Mouse (Mus musculus) spleen, adult 2 months (tissue): ENCODE data around the gene Krtap2-4. TPM values are rescaled to one million over a fixed set of nuclear protein-coding genes. Genes with fewer than 3 reads are reported as not detected.
"Not testable (repeated sequence)": the region's sequence is repeated elsewhere in the genome, so short reads cannot be mapped to it uniquely, and the experiment has no call there.

Experiments used
- DNase-seq, 2 experiments: peaks; one replicate each; pipeline versions ENCODE4 v3.0.0 to v3.0.0-alpha.2; 2012 to 2021; ENCODE audit warnings: low spot score in 2 of 2, low read depth in 1 of 2
- H3K27ac ChIP-seq: fragments of 200-500 bp; 2 replicates; pipeline ENCODE4 v1.5.1; 2012; ENCODE audit warnings: low read length, inconsistent platforms; ENCODE audit not compliant: insufficient read depth
- H3K27me3 ChIP-seq: fragments of 200-500 bp; 2 replicates; pipeline ENCODE4 v1.6.1; 2012; ENCODE audit warnings: mild to moderate bottlenecking, moderate library complexity, low read length, inconsistent platforms; ENCODE audit not compliant: control insufficient read depth, insufficient read depth
- H3K36me3 ChIP-seq: fragments of 200-500 bp; 2 replicates; pipeline ENCODE4 v1.6.1; 2012; ENCODE audit warnings: mild to moderate bottlenecking, low read length, inconsistent platforms; ENCODE audit not compliant: control insufficient read depth, insufficient read depth
- H3K4me1 ChIP-seq: fragments of 200-500 bp; 2 replicates; pipeline ENCODE4 v1.6.1; 2011; ENCODE audit warnings: inconsistent platforms; ENCODE audit not compliant: control insufficient read depth, insufficient read depth, insufficient read length
- H3K4me3 ChIP-seq: fragments of 200-500 bp; 2 replicates; pipeline ENCODE4 v1.5.1; 2011; ENCODE audit warnings: mild to moderate bottlenecking, inconsistent platforms; ENCODE audit not compliant: insufficient read depth, insufficient read length; ENCODE audit errors: extremely low read depth
- CTCF ChIP-seq: fragments of 200-500 bp; IDR thresholded peaks from 2 replicates; pipeline ENCODE4 v1.5.1; 2011; ENCODE audit warnings: mild to moderate bottlenecking, inconsistent platforms; ENCODE audit not compliant: insufficient read depth, insufficient read length, insufficient replicate concordance; ENCODE audit errors: extremely low read depth
- POLR2A ChIP-seq: fragments of 200-500 bp; IDR thresholded peaks from 2 replicates; pipeline ENCODE4 v1.6.1; 2011; ENCODE audit warnings: low read depth, low read length, inconsistent platforms
- WGBS: fragments of 180-500 bp; shearing (Covaris S2); methylation state at CpG from one replicate; pipeline ENCODE4 v1.1.7; 2018; 5-methylcytosine and 5-hydroxymethylcytosine counted together
- polyA plus RNA-seq: library from polyadenylated mRNA; depleted of rRNA; stranded (reverse); fragments of >200 nt; gene quantifications from 2 replicates; pipeline ENCODE4 v1.2.3, GENCODE M21; 2012; rRNA removed

Krtap2-4 gene
- polyA plus RNA-seq: not detected in 2 replicates

GRCm38 (mm10) chr11:99614796-99615363 lies at the start of gene Krtap2-4:
Gene Krtap2-4 (minus strand): TSS chr11:99614846.
- 62% methylated on average over 3 of the region's 3 CpGs for WGBS
- no peak for DNase-seq
- no peak for TF ChIP-seq CTCF
- TF ChIP-seq POLR2A: no peak
- H3K4me3 ChIP-seq: no peak within 1 kb of the TSS
- no peak within 1 kb of the TSS for H3K27ac ChIP-seq
- H3K36me3 ChIP-seq: no peaks in the 10 kb centered on the region
- no peaks in the 10 kb centered on the region for H3K4me1 ChIP-seq
- no peaks in the 10 kb centered on the region for H3K27me3 ChIP-seq

GRCm38 (mm10) chr11:99662802-99663201 lies 48.2 kb upstream of the Krtap2-4 start:
- Histone ChIP-seq H3K36me3 (no peaks in the 10 kb centered on the region), H3K27ac (no peak overlapping the region), H3K4me3 (no peak overlapping the region), H3K4me1 (no peaks in the 10 kb centered on the region), H3K27me3 (no peaks in the 10 kb centered on the region)
- TF ChIP-seq POLR2A (no peak), CTCF (no peak)
- WGBS: 84% methylated on average over 10 of the region's 10 CpGs
- no peak for DNase-seq

- DNase-seq: no peak
- no peak for TF ChIP-seq POLR2A
- no peak for TF ChIP-seq CTCF
- Histone ChIP-seq H3K36me3 (no peaks in the 10 kb centered on the region), H3K4me3 (no peak overlapping the region), H3K4me1 (no peaks in the 10 kb centered on the region), H3K27ac (no peak overlapping the region), H3K27me3 (no peaks in the 10 kb centered on the region)
- 93% methylated on average over 4 of the region's 4 CpGs for WGBS
Measured at GRCm38 (mm10) chr11:99659256-99659655, 44.6 kb upstream of the Krtap2-4 start.

- not testable (repeated sequence) for H3K27me3 ChIP-seq, DNase-seq, H3K36me3 ChIP-seq, H3K27ac ChIP-seq, H3K4me3 ChIP-seq, H3K4me1 ChIP-seq
- 51% methylated on average over 10 of the region's 10 CpGs for WGBS
Measured at GRCm38 (mm10) chr11:99658467-99659010, 43.9 kb upstream of the Krtap2-4 start, which contains the start of gene Gm11563. Gene Gm11563 (minus strand): TSS chr11:99658960.

GRCm38 (mm10) chr11:99657051-99657450 lies 42.4 kb upstream of the Krtap2-4 start:
- Histone ChIP-seq H3K27me3 (no peaks in the 10 kb centered on the region), H3K36me3 (no peaks in the 10 kb centered on the region), H3K4me3 (no peak overlapping the region), H3K27ac (no peak overlapping the region), H3K4me1 (no peaks in the 10 kb centered on the region)
- 61% methylated on average over 5 of the region's 5 CpGs for WGBS
- DNase-seq: no peak
- no peak for TF ChIP-seq POLR2A
- TF ChIP-seq CTCF: no peak

- Histone ChIP-seq H3K27me3 (no peaks in the 10 kb centered on the region), H3K27ac (no peak within 1 kb of the TSS), H3K4me1 (no peaks in the 10 kb centered on the region), H3K36me3 (no peaks in the 10 kb centered on the region), H3K4me3 (no peak within 1 kb of the TSS)
- 72% methylated on average over 2 of the region's 2 CpGs for WGBS
- DNase-seq: no peak
- TF ChIP-seq CTCF (no peak), POLR2A (no peak)
Measured at GRCm38 (mm10) chr11:99650136-99650535, 35.5 kb upstream of the Krtap2-4 start, which contains the start of gene Gm11555. Gene Gm11555 (minus strand): TSS chr11:99650236.

GRCm38 (mm10) chr11:99646444-99646843 lies 31.8 kb upstream of the Krtap2-4 start:
- no peak for TF ChIP-seq CTCF
- TF ChIP-seq POLR2A: no peak
- no peaks in the 10 kb centered on the region for H3K27me3 ChIP-seq
- H3K36me3 ChIP-seq: no peaks in the 10 kb centered on the region
- no peak overlapping the region for H3K4me3 ChIP-seq
- no peaks in the 10 kb centered on the region for H3K4me1 ChIP-seq
- no peak overlapping the region for H3K27ac ChIP-seq
- WGBS: 88% methylated on average over 15 of the region's 15 CpGs
- DNase-seq: no peak
